Mouse (Mus musculus) cerebellum, adult 9-10 months (tissue): ENCODE measurements around the gene Zrsr2.

Source experiments
- DNase-seq: peaks from one replicate; pipeline ENCODE4 v3.0.0; 2022

Zrsr2 gene

DNA sequence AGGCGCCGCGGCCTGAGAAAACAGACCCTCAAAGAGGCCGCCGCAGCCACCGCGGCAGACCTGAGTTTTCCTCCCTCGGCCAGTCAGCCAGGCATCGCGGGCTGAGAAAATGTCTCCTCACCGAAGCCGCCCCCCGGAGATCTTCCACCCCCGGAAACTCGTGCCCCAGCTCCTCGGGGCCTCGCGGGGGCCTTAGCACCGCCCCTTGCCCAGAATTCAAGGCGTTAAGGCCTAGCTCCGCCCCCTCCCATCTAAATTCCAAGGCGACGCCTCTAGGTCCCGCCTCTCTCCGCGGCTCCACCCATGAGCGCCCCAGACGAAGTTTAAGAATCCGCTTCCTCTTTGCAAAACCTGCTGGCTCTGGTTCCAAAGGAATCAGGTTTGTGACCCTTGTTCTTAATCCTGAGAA lies at the start of gene Zrsr2:
TSS of gene Zrsr2 (minus strand) at position 195 of the 409 bp plus-strand sequence.
- DNase-seq, result peak; percentile 67

DNA sequence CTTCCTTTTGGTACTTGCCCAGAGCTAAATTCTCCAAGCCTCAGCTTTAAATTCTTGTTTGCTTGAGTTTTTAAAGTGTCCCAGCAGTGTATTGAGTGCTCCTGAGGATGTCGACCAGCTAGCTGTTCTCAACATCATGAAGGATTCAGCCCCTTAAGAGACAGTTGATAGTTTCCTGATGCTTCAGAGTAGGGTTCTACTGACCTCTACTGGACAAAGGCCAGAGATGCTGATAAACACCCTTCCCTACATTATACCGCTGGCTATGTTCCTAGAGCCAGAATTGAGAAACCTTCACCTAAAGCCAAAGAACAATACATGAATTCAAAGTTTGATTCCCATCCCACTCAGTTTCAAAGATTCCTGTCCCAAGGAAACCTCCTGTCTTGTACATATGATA lies 46.3 kb upstream of the Zrsr2 start:
- peak; percentile 25 for DNase-seq

DNA sequence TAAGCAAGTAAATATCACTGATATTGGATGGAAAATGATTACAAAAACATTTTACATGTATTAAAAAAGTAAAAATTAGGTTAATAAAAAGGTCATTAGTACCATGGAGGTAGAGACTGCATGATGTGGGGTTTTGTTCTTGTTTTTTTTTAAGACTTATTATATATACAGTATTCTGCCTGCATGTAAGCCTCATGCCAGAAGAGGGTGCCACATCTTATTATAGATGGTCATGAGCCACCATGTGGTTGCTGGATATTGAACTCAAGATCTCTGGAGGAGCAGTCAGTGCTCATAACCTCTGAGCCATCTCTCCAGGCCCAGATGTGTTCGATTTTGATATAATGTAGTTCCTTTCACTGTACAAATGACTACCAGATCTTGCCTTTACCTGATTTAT lies 41.4 kb upstream of the Zrsr2 start:
- DNase-seq, result no peak

DNA sequence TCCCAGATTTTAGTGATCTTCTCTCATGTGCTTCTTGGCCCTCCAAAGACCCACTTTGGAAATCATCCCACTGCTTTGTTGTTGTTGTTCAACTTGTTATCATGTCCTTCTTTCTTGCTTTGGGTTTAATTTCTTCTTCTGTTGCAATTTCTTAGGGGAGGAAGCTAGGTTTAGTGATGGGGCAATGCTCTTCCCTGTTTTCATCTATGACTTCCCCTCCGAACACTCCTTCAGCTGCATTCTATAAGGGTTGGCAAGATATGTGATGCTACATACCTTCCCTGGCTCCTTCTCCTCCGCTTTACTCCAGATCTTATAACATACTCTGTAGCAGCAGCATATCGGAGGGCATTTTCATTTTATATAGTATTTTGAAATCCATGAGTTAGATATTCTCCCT lies 38.3 kb upstream of the Zrsr2 start:
- no peak for DNase-seq

DNA sequence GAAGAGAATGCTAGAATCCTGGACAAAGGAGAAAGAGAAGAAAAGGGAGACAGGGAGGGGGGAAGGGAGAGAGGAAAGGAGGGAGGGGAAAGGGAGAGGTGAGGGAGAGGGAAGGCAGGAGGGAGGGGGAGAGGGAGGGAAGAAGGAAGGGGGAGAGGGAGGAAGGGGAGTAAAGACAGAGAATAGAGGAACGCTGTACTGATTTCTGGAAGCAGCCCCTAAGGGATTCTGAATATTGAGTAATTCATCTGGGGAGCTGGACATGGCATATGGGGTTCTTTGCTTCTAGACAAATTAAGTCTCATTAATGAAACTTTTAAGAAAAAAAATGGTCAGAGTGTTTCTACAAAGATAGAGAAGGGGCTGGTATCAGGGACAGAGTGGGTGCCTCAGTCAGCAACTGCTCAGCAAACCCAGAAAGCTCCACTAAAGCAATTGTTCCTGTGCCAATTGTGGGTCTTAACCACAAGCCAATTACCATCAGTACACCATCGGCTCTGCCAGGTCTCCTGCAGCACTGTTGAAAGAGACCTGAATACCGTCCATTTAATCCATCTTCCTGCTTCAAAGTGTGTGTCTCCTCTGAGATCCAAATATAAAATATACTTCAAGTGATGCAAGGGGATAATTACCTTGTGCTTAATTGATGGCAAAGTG lies 29.4 kb upstream of the Zrsr2 start:
- DNase-seq, result no peak

DNA sequence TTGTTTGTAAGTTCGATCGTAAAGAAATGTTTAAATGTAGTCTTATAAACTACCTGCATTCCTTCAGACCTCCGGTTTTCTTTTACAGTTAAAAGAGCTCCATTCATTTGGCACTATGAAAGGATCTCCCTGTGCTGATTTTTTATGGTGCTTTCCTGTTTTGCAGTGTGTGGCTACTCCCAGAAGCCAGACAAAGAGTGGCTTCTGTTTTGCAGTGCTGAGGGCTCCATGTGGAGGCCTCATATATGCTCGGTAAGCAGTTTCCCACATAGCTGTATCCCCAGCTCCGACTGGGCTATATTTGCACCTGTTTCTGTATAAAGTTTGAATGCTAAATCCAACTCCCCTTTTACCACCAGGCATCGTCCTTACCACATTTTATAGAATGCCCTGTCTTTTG lies 23.7 kb upstream of the Zrsr2 start:
- no peak for DNase-seq

DNA sequence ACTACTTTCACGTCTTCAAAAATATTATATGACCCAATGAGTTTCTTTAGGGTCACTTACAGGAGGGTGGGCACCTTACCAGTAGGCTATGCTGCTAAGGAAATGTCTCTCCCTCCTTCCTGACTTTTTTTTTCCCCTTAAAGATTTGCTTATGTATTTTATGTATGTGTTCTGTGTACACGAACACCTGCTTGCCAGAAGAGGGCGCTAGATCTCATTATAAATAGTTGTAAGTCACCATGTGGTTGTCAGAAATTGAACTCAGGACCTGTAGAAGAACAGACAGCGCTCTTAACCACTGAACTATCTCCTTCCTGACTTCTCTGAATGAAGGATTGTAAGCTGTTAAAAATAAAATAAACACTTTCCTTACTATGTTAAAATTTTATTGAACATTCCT lies 23.0 kb upstream of the Zrsr2 start:
- DNase-seq, result no peak

DNA sequence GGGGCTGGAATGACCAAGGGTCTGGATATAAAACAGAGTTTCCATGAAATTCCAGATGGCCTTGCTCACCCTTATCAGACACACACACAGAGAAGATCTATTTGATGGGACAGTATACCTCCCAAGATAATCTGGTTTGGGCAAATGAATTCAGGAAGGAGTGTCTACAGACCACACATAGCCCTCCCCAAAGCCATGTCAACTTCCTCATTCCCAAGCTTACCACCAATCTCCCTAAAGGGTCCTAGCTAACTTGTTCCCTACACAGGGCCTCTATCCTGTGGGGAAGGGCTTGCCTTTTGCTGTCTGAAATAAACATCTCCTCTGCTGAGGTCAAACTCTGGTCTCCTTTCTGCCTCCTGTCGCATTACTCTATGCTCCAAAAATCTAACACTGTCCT lies 22.6 kb upstream of the Zrsr2 start:
- DNase-seq, result no peak

DNA sequence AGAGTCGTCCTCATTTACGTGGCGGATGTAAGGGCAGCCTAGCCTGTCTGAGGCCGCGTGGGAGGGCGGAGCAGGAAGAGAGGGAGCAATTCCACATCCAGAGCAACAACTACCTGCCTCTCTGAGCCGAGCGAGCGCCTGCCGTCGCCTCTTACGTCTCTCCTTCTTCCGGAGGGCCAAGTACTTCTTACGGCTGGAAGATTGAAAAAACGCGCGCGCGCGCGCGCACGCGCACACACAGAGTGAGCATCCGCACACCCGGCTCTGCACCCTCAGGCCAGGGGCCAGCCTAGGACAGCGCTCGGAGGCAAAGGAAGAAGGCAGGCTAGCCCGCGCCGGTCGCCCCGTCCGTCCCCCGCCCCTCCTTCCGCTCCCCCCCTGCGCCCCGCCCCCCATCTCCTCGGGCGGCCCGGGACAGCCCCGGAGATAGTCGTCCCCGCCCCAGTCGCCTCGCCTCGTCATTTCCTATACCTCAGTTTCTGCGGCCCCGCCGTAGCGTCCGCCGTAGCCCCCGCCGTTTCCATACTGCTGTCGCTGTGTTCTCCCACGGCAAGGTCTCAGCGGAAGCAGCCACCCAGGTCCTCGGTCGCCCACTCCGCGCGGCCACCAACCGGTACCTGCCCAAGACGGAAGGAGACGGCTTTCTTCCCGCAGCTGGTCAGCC lies 526 bp downstream of the Zrsr2 start:
- DNase-seq, result peak; percentile 14

DNA sequence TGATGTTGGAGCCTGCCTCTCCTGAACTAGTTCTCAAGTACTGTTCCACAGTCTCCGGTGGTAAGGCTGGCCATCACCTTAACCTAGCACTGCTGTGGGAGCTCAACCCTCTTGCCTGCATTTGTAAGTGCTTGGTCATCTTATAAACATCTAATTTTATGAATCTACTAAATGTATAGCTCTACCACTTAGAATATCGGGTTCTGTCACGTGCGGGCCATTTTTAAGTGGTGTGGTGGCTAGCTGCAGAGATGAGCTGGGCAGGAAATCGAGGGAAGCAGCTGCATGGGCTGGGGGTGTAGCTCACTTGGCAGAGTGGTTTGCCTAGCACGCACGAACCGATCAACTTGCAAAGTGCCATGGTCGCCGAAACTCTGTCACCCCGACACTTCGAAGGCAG lies 1.1 kb downstream of the Zrsr2 start:
- DNase-seq, result no peak

DNA sequence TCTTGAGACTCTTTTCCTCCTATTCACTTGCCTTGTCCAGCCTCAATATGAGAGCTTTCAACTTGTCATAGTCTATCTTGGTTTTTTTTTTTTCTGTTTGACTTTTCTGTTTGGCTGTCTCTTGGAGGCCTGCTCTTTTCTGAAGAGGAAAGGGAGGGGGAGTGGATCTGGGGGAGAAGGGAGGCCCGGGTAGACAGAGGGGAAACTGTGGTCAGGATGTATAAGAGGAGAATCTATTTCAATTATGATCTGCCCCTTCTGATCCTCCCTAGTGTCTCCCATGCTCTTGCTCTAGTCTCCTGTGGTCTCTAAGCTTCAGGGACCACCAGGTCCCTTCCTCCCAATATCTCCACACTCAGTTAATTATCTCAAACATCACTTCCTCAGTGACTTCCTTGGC lies 6.8 kb downstream of the Zrsr2 start:
- DNase-seq, result no peak

DNA sequence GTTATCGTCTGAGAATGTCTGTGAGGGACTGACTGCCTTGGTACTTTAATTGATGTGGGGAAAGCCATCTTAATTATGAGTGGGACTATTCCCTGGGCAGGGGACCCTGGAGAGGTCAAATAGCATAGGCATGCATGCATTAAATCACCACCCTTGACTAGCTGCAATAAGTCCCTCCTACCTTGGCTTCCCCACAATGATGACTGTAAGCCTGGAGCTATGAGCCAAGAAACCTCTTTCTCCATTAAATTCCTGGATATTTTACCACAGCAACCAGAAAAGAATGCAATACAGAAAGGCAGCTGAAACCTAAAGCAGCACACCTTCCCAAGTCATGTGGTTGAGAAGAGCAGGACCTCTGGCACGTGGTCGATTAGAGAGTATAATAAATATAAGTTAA lies 14.1 kb downstream of the Zrsr2 start:
- no peak for DNase-seq

DNA sequence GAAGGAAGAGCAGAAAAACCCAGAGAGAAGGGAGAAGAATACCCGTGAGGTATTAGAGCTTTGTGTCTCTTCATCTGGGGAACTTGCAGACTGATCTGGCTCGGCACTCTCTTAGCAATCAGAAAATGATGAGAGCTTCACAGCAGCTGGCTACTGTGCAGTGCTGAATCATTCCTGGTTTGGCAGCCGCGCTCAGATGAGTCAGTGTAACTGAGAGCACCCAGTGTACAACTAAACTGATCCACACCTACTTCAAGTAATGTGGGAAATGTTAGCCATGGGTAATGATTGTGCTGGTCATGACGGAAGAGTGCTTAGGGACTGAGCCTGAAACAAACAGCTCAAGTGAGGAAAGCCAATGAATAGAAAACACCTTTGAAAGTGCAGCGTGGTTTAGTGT lies 19.9 kb downstream of the Zrsr2 start:
- no peak for DNase-seq

DNA sequence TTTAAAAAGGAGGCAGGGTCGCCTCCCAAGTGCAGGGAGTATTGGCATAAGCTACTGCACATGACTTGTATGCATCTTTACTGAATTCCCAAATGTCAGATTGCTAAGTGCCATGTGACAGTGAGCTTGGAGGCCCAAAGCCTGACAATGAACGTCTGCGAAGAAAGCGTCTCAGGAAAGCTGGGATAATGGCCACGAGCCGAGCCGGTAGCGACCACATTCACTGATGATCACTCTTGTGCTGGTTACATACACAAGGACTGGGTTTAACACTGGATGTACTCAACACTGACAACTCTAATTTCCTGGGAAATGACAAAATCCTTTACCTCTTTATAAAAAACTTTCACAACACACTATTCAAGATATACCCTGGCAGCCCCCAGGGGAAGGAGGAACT lies 23.7 kb downstream of the Zrsr2 start:
- no peak for DNase-seq

DNA sequence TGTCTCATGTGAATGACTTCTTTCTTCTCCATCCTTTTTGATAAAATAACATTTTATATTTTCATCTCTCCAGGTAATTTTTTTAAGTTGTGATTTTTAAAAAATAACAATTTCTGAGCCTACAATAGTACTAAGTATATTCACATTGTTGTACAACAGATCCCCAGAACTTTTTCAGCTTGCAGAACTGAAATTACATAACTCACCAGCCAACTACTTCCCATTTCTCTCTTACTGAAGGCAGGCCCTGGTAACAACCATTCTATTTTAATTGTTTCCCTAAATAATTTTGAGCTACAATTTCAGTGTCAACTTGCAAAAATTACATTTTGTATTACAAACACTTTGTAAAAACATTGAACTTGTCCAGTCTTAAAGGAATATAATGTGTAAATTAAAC lies 28.9 kb downstream of the Zrsr2 start:
- DNase-seq, result no peak

DNA sequence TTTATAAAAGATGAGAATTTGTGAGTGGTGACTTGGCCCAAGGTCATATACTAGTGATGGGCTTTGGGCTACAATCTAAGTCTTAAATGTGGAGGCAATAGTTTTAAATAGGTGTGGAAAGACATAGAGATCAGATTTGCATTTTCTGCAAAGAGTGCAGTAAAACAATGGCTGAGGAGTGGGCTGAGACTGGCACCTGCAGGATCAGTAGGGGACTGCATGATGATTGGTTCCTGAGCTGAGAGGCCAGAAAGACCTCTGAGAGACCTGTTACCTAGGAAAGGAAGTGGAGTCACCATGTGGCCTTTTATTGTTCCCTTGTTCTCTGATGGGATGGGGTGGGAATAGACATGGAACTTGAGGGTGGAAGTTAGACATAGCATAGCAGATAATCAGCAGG lies 45.7 kb downstream of the Zrsr2 start:
- peak; percentile 34 for DNase-seq

DNA sequence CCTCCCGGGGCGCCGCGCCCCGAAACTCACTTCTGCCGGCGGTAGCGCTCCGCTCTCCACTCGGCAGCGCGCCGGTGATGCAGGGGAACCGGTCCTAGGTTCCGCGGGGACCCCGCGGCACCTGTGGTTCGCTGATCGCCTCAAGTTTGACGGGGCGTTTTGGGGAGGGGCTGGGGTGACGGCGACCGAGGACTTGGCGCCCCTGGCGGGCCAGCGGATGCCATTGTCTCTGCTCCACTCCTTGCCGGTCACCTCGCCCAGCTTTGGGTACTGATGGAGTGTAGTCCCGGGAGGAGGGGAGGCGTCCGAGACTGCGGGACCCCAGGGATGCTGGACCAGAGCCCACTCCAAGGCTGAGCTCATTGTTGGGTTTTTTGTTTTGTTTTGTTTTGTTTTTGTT lies 49.1 kb downstream of the Zrsr2 start:
- peak; percentile 58 for DNase-seq

DNA sequence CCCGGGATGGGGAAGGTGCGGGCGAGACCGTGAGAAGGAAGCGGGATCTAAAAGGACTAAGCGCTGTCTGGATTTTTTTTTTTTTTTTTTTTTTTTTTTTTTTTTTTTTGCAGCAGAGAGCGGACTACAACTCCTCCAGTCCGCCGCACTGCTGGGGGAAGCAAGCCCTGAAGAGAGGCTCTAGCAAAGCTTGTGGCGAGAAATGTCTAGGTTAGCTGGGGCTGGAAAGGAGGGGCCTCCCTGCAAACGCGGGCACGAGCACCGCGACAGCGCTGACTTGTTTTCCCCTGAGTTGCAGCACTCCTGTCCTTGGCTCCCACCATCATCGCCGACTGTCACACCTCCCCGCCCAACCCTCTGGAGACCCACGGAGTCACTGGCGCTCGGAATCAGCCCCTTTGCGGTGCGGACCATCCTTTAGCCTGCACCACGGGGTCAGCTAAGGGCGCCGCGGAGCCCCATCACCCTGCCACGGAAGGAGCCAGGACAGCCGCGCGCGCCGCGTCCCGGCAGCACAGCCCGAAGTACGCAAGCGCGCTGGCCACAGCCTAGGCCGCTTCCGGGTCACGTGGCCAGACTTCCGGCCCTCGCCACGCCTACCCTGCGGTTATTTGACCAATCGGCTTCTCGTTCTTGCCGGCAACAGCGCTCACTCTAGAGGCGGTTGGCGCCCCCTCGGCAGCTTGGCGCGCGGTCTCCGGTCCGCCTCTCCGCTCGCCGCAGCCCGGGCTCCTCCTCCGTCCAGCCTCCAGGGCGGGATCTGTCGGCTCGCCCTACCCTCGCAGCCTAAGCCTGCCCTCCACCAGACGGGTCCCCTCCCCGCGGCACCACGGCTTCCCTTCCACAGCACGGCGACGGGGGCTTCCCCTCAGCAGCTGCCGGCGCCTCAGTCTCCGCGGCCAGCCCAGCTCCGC lies 49.9 kb downstream of the Zrsr2 start, which contains the start of gene Ap1s2:
TSS of gene Ap1s2 (plus strand) at position 681 of the 914 bp plus-strand sequence.
- DNase-seq, result peak; percentile 95

DNA sequence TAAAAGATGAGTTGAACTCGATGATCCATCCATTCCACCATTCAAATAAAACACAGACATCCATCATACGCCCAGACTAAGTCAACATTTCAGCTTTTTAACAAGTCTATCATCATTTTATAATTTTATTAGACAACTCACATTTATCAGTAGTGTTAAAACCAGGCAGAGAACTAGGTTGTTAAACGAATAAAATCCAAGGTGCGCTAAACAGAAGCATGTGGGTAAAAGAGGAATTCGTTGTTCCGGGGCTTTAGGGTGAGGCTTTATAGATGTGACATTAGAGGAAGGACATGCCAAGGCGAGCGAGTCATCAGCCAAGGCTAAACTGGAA lies 50.5 kb downstream of the Zrsr2 start:
- no peak for DNase-seq

DNA sequence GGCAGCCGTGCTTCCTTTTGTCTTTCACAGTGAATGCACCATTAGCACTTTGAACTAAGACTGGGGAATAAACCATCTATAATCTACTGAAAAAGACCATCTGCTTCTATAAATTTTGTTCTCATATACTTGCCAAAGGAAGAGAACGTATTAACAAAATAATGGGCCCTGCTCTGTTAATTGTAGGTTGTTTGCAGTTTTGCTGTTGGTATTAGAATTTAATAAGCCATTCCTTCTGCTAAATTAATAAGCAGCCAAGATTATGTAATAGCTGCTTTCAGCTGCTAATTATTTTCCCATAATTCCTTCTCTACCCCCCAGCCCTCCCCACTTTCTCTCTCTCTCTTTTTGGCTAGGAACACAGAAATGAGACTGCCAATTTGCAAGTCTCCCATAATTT lies 51.6 kb downstream of the Zrsr2 start:
- peak; percentile 13 for DNase-seq

DNA sequence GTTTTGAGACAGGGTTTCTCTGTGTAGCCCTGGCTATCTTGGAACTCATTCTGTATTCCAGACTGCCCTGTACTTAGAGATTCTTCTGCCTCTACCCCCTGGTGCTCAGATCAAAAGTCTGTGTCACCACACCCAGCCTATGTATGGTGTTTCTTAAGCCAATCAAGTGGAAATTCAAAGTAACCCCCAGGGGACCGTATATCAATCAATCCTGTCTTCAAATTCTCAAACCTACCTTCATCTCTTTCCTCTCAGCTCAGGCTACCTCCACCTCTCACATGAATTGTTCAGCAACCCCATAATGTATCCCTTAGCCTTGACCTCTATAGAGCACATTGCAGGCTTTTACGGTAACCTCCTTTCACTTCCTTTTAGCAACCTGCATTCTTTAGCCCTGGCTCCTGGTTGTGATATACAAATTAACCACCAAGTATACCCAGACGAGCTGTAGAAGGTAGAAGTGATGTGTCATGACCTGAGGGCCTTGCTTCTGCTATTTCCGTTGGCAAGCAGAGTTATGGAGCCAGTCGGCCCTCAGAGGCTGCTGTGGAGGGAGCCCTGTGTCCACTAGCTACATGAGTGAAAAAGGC lies 58.9 kb downstream of the Zrsr2 start:
- no peak for DNase-seq

DNA sequence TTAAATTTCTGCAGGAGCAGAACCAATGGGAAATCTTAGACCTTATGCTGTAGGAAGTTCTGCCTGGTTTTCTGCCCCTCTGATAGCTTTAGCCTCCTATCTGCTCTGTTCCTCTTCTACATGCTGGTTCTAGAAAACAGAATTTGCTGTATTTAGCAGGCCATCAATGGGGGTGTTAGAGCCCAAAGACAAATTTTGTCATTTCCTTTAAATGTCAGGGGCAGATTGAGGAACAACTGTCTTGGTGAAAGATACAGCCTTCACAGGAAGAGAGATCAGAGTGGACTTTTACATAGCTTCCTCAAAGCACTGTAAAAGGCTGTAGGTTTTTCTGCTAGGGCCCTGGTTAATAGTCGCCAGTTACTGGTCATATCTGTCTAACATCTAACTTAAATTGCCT lies 61.1 kb downstream of the Zrsr2 start:
- DNase-seq, result no peak

DNA sequence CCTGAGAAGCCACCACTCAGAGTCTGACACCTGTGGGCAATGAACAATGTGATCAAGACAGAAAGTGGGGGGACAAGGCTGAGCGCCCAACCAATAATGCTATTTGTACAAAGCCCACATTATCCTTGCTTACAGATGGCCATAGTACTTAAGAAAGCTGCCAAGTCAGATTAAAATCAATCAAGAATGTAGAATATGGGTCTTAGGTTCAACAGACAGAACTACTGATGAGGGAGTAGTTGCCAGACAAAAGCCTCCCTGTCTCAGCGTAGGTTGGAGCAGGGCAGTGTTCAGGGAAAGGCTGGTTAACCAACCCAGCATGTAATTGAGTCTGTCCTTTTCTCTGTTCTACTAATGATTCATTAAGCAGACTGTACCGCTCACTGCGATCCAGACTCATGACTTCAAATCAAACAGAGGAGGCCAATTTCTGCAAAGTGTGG lies 72.9 kb downstream of the Zrsr2 start:
- no peak for DNase-seq
